Mouse (Mus musculus) forebrain, embryonic 11.5 days (tissue): Measurements from ENCODE around the gene Ehd4. TPM values are rescaled to one million over a fixed set of nuclear protein-coding genes. Genes with fewer than 3 reads are reported as not detected.

ENCODE experiments used
- ATAC-seq: fragments of 200-750 bp; cut with Nextera tagmentation; replicated peaks from 2 replicates; pipeline ENCODE4 v1.8.0; 2017; ENCODE audit warnings: moderate TSS enrichment; ENCODE audit not compliant: low FRiP score
- DNase-seq: peaks from one replicate; pipeline ENCODE4 v3.0.0-alpha.2; 2017; ENCODE audit warnings: low spot score
- H3K27ac ChIP-seq: fragments of 300-500 bp; sonication (generic); 2 replicates; pipeline ENCODE4 v1.5.1; 2014; ENCODE audit warnings: low read depth, low read length
- H3K27me3 ChIP-seq: fragments of 300-500 bp; sonication (generic); 2 replicates; pipeline ENCODE4 v1.6.1; 2014; ENCODE audit warnings: mild to moderate bottlenecking, low read length, mixed read lengths; ENCODE audit not compliant: control insufficient read depth, insufficient read depth
- H3K36me3 ChIP-seq: fragments of 300-500 bp; sonication (generic); 2 replicates; pipeline ENCODE4 v1.6.1; 2014; ENCODE audit warnings: mild to moderate bottlenecking, low read length, moderate library complexity, mixed read lengths; ENCODE audit not compliant: control insufficient read depth, insufficient read depth
- H3K4me1 ChIP-seq: fragments of 300-500 bp; sonication (generic); replicated peaks from 2 replicates; pipeline ENCODE4 v1.6.1; 2014; ENCODE audit warnings: low read length, mixed read lengths; ENCODE audit not compliant: control insufficient read depth, insufficient read depth
- H3K4me2 ChIP-seq: fragments of 300-500 bp; sonication (generic); 2 replicates; pipeline ENCODE4 v1.6.1; 2014; ENCODE audit warnings: low read depth, mild to moderate bottlenecking, low read length, moderate library complexity, mixed read lengths; ENCODE audit not compliant: severe bottlenecking
- H3K4me3 ChIP-seq: fragments of 300-500 bp; sonication (generic); 2 replicates; pipeline ENCODE4 v1.5.1; 2014; ENCODE audit warnings: low read depth, low read length
- H3K9ac ChIP-seq: fragments of 300-500 bp; sonication (generic); 2 replicates; pipeline ENCODE4 v1.6.1; 2014; ENCODE audit warnings: low read length
- H3K9me3 ChIP-seq: fragments of 300-500 bp; sonication (generic); 2 replicates; pipeline ENCODE4 v1.6.1; 2016; ENCODE audit warnings: low read length, mixed read lengths; ENCODE audit not compliant: control insufficient read depth
- WGBS: fragments of 180-500 bp; shearing (Covaris S2); extraction: QIAGEN DNeasy Blood & Tissue Kit; methylation state at CpG from one replicate; pipeline ENCODE4 v1.1.7; 2014; 5-methylcytosine and 5-hydroxymethylcytosine counted together
- polyA plus RNA-seq: library from polyadenylated mRNA; unstranded; fragments of >200 nt; fragmentation: Nextera tagmentation; extraction: Ambion mirVana; gene quantifications from 2 replicates; pipeline ENCODE4 v1.2.1, GENCODE M21; 2014

Ehd4 gene
- polyA plus RNA-seq, 1 experiment from 2014 or later: 13.1 TPM

DNA sequence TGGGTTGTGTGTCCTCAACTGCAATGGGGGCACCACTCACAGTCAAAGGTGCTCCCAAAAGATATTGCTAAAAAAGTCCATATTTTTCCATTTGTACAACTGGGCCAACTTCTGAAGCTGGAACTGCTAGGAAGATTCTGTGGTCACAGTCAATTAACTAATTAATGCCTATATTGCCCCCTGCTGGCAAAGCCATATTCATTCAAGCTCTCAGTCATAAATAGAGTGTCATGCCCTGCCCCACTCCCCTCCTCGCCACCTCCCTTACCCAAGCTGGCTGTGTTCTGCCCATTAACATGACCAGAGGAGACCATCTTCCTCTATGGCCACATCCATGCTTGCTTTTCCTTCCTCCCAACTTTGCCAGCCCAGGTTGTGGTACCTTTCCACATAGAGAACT, 16.3 kb upstream of the Ehd4 start:
- DNase-seq (no peak), ATAC-seq (no peak)
- Histone ChIP-seq H3K27ac (no peak overlapping the region), H3K4me1 (no peaks in the 10 kb centered on the region), H3K9ac (no peak overlapping the region), H3K4me3 (no peak overlapping the region), H3K27me3 (no peaks in the 10 kb centered on the region), H3K4me2 (no peak overlapping the region), H3K36me3 (no peaks in the 10 kb centered on the region), H3K9me3 (no peaks in the 10 kb centered on the region)
- 75% methylated on average over 1 of the region's 1 CpGs for WGBS

DNA sequence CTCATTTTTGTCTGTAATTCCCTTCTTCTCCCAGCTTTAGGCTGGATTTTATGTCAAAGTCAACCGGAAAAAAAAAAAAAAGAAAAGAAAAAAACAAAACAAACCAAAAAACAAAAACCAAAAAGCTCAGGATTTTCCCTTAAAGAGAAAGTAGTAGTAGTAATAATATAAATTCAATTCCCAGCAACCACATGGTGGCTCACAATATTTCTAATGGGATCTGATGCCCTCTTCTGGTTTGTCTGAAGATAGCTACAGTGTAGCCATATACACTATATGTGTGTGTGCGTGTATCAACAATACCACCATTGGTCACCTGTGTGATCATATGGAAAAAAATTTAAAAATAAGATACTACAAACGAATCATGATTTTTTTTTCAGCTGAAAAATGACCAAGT, 15.0 kb upstream of the Ehd4 start:
- ATAC-seq (no peak), DNase-seq (no peak)
- Histone ChIP-seq H3K9me3 (no peaks in the 10 kb centered on the region), H3K4me1 (no peaks in the 10 kb centered on the region), H3K9ac (no peak overlapping the region), H3K27ac (no peak overlapping the region), H3K27me3 (no peaks in the 10 kb centered on the region), H3K36me3 (no peaks in the 10 kb centered on the region), H3K4me3 (no peak overlapping the region), H3K4me2 (no peak overlapping the region)
- 83% methylated on average over 3 of the region's 3 CpGs for WGBS

DNA sequence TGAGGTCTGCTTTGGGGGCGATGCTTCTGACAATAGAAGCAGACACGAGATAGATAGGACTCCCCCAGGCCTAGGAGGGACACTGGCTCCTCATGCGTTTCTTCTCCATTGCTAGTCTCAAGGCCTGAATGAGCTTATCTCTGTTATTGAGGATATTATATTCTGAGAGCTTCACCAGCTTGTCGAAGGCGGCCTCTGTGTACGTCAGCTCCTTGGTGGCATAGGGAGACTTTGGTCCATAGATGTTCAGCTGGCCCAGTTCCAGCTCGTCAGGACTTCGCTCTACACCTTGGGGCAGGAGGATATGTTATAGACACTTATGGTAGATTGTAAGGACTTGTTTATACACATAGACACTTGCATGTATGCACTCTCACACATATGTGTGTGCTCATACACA, 13.4 kb upstream of the Ehd4 start:
- no peaks in the 10 kb centered on the region for H3K36me3 ChIP-seq
- no peak overlapping the region for H3K27ac ChIP-seq
- no peak overlapping the region for H3K4me3 ChIP-seq
- no peaks in the 10 kb centered on the region for H3K27me3 ChIP-seq
- no peak for ATAC-seq
- no peak overlapping the region for H3K4me2 ChIP-seq
- no peaks in the 10 kb centered on the region for H3K4me1 ChIP-seq
- H3K9me3 ChIP-seq: no peaks in the 10 kb centered on the region
- 92% methylated on average over 8 of the region's 8 CpGs for WGBS
- H3K9ac ChIP-seq: no peak overlapping the region
- no peak for DNase-seq

- Histone ChIP-seq H3K36me3 (no peaks in the 10 kb centered on the region), H3K9ac (no peak overlapping the region), H3K27ac (no peak overlapping the region), H3K4me1 (no peaks in the 10 kb centered on the region), H3K27me3 (no peaks in the 10 kb centered on the region), H3K9me3 (no peaks in the 10 kb centered on the region), H3K4me2 (no peak overlapping the region), H3K4me3 (no peak overlapping the region)
- no peak for DNase-seq
- ATAC-seq: no peak
- WGBS: 87% methylated on average over 10 of the region's 10 CpGs
These were observed 11.1 kb upstream of the Ehd4 start for GRCm38 (mm10) chr2:120165474-120165873.

DNA sequence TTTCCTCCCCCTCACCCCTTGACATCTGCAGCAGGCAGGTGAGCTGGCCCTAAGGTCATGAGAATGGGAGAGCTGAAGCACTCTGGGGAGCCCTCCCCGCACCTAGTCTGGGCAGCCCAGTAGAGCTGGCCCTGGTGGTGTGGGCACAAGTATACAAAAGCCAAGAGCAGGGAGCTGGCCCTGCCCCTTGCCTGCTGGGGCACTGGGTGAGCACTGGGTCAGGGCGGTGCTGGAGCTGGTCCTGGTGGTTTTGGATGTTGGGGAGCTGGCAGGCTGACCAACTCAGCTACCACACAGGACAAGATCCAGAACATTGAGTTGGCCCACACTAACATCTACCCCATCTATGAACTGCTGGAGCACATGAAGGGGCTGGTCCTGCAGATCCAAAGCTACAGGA, 5.0 kb upstream of the Ehd4 start:
- no peaks in the 10 kb centered on the region for H3K36me3 ChIP-seq
- ATAC-seq (no peak), DNase-seq (no peak)
- no peaks in the 10 kb centered on the region for H3K4me1 ChIP-seq
- WGBS: 91% methylated on average over 2 of the region's 2 CpGs
- H3K27ac ChIP-seq: no peak overlapping the region
- no peaks in the 10 kb centered on the region for H3K27me3 ChIP-seq
- H3K9ac ChIP-seq: no peak overlapping the region
- H3K4me2 ChIP-seq: no peak overlapping the region
- H3K9me3 ChIP-seq: no peaks in the 10 kb centered on the region
- no peak overlapping the region for H3K4me3 ChIP-seq

- no peak overlapping the region for H3K4me3 ChIP-seq
- DNase-seq: no peak
- peaks cover 1% of the 10 kb centered on the region for H3K4me1 ChIP-seq
- no peak overlapping the region for H3K4me2 ChIP-seq
- no peaks in the 10 kb centered on the region for H3K9me3 ChIP-seq
- H3K36me3 ChIP-seq: no peaks in the 10 kb centered on the region
- no peak for ATAC-seq
- H3K27me3 ChIP-seq: no peaks in the 10 kb centered on the region
- 20% methylated on average over 1 of the region's 1 CpGs for WGBS
- H3K9ac ChIP-seq: no peak overlapping the region
- H3K27ac ChIP-seq: no peak overlapping the region
These were observed 4.4 kb upstream of the Ehd4 start for GRCm38 (mm10) chr2:120158846-120159245.

DNA sequence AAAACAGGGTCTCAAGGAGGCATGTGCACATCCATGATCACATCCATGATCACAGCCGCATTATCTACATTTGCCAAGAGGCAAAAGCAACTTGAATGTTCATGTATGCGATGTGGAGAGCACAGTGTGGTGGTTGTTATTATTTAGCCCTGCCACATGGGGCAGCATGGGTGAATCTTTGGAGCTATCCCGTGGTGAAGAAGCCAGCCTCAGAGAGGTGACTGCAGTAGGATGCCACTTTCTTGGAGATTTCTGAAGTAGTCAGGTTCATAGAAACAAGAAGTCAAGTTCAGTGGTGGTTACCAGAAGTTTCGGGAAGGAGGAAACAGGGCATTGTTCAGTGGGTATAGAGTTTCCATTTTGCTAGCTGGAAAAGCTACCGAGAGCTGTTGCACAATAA, 3.6 kb upstream of the Ehd4 start:
- no peak for ATAC-seq
- no peak overlapping the region for H3K27ac ChIP-seq
- no peaks in the 10 kb centered on the region for H3K36me3 ChIP-seq
- H3K9ac ChIP-seq: no peak overlapping the region
- H3K4me1 ChIP-seq: peaks cover 4% of the 10 kb centered on the region
- WGBS: 51% methylated on average over 5 of the region's 5 CpGs
- H3K4me3 ChIP-seq: no peak overlapping the region
- H3K4me2 ChIP-seq: no peak overlapping the region
- H3K27me3 ChIP-seq: no peaks in the 10 kb centered on the region
- no peak for DNase-seq
- H3K9me3 ChIP-seq: no peaks in the 10 kb centered on the region

DNA sequence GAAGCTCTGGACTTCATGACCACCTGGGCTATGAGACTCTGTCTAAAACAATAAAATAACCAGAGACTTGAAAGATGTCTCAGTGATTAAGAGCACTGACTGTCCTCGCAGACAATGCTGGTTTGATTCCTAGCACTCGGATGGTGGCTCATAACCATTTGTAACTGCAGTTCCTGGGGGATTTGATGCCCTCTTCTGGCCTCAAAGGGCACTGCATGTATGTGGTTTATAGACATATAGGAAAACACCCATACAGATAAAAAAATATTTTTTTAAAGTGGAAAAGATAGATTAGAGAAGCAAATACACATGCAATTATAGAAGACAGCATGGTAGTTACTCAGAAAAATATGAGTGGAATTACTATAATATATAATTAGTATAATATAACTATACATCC, 3.2 kb upstream of the Ehd4 start:
- Histone ChIP-seq H3K27me3 (no peaks in the 10 kb centered on the region), H3K4me2 (no peak overlapping the region), H3K9me3 (no peaks in the 10 kb centered on the region), H3K9ac (no peak overlapping the region), H3K4me1 (peaks cover 4% of the 10 kb centered on the region), H3K27ac (no peak overlapping the region), H3K4me3 (no peak overlapping the region), H3K36me3 (no peaks in the 10 kb centered on the region)
- ATAC-seq (no peak), DNase-seq (no peak)
- 77% methylated on average over 2 of the region's 2 CpGs for WGBS

DNA sequence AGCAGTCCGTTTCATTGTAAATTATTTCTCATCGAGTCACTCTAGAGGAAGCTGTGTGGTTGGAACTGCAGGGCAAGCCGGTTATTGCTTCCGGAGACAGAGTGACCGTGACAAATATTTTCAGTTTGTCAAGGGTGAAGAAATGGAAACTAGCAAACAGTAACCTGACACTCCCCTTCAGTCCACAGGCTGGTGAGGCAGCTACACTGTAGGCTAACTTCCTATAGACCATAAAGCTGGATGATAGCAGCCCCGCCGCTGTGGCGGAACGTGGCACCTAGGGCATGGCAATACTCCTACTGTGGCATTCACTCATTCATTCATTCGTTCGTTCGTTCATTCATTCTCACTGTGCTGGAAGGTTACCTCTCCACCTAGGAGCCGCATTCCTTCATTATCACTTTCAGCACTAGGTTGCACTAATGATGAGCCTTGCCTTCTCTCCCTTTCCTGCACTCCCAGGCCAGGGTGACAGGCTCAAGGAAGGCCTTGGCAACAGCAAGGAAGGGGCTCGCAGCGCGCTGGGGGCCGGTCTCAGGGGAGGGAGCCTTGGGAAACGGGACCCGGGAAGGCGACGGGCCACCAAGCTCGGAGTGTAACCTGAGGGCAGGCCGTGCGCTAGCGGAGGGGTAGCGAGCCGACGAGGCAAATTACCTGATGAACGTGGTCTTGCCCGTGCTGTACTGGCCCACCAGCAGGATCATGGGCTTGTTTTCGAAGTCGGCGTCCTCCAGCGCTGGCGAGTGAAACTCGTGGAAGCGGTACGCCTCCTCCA, 633 bp downstream of the Ehd4 start:
- H3K9ac ChIP-seq: peak overlapping the region; percentile 70
- H3K9me3 ChIP-seq: no peaks in the 10 kb centered on the region
- H3K4me2 ChIP-seq: peak overlapping the region; percentile 99
- H3K36me3 ChIP-seq: no peaks in the 10 kb centered on the region
- no peaks in the 10 kb centered on the region for H3K27me3 ChIP-seq
- ATAC-seq: no peak
- DNase-seq: peak; percentile 58
- peak overlapping the region; percentile 66 for H3K4me3 ChIP-seq
- WGBS: 6% methylated on average over 32 of the region's 38 CpGs
- peaks cover 4% of the 10 kb centered on the region for H3K4me1 ChIP-seq
- no peak overlapping the region for H3K27ac ChIP-seq
